Mouse (Mus musculus): ENCODE measurements at regions not wholly inside any gene's neighbourhood (a gene's known extent, or its start where the extent isn't known, plus 50 kb on each side); places are given as distances from the start of the nearest gene placed in this dataset.
"Not testable (repeated sequence)": the region's sequence is repeated elsewhere in the genome, so short reads cannot be mapped to it uniquely, and the experiment has no call there.

DNA sequence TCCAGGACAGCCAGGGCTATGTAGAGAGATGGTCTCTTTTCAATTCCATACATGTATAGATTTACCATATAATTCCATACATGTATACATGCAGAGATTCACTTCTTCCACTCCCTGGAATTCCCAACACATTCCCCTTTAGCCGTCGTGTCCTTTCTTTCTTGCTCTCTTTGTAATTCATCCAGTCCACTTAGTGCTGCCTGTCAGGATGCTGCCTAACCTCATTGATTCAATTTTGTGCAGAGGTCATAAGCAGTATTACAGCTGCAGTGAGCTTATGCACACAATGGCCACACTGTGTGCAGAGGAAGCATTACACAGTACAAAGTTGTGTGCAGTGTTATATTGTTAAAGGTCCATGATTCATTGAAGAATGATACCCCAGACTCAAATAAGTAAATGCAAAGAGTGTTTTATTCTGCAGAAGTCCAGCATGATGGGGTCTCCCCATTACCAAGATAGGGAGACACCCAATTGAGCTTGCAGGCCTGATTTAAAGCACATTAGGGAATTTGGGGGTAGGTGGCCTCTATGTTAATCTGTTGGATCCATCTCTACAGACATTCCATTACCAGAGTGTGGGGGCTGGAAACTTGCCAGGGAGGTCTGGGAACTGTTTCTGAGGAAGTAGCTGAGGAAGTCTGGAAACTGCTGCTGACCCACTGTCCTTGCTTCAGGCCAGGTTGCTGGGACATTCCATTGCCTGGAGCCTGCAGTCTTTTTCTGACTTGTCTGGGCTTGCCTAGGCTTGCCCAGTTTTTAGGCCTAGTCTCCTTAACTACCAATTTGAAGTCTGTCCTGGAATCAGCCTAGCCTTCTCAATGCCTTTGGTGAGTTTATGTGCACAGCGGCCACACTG, 72.8 kb downstream of the Fam161a start:
- TF ChIP-seq POLR2A (IDR thresholded peaks at IDR 0.05; ENCODE audit: borderline replicate concordance, extremely low read depth, insufficient read depth, insufficient read length, poor library complexity, severe bottlenecking): no peak
- TF ChIP-seq CTCF (IDR thresholded peaks at IDR 0.05; ENCODE audit: borderline replicate concordance, extremely low read depth, insufficient read depth, insufficient read length): no peak
- DNase-seq (ENCODE audit: low read depth): peak; percentile 15

DNA sequence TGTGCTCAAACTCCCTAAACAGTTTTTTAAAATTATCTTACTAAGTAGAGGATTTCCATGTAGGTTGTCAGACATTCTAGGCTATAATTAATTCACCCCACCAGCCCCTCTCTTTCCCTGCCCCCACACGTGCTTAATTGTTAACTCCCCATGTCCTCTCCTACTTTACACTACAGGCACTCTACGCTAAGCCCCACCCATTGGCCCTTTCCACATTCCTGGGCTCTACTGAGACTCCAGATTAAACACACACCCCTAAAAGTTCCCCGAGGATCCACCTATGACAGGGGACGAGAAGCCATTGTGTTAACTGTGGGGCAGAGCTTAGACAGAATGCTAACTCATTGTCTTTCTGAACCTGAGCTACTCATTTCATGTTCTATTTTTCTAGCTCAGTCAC, 74.3 kb downstream of the Fam161a start:
- no peak for DNase-seq (ENCODE audit: low read depth)

DNA sequence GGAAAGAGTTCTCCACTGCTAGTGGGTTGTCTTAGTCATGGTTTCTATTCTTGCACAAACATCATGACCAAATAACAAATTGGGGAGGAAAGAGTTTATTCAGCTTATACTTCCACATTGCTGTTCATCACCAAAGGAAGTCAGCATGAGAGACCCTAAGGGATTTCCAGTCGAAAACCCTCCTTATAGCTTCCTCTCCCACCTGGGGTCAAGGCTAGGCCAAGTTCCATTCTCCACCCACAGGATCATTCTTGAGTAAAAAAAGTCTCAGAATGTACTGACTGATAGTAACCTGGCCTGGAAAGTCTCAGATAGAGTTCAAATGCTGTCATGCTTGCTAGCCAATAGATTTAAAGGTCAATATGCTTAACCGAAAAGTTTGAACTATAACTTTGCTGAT, 76.5 kb downstream of the Fam161a start:
- DNase-seq (ENCODE audit: low read depth): not testable (repeated sequence)

More for the DNA sequence above, 74.3 kb downstream of the Fam161a start:
- TF ChIP-seq POLR2A (IDR thresholded peaks at IDR 0.05; ENCODE audit: borderline replicate concordance, extremely low read depth, insufficient read depth, insufficient read length, poor library complexity, severe bottlenecking) (no peak), CTCF (IDR thresholded peaks at IDR 0.05; ENCODE audit: borderline replicate concordance, extremely low read depth, insufficient read depth, insufficient read length) (no peak)

DNA sequence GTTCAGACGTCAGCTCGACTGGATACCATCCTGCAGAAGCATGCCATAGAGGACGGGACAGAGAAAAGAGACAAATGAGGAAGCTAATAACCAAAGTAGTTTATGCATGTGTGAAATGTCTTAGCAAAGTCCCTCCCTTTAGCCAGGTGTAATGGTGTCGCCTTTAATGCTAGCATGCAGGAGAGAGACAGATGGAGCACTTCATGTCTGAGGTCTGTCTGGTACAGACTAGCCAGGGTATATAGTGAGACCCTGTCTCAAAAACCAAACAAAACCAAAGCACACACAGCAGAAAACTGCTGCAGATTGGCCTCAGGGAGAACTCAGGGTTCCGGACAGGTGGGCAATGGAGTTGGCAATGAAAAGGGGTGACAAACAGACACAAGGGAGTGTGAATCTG, 88.0 kb downstream of the Fam161a start:
- no peak for TF ChIP-seq POLR2A (IDR thresholded peaks at IDR 0.05; ENCODE audit: borderline replicate concordance, extremely low read depth, insufficient read depth, insufficient read length, poor library complexity, severe bottlenecking)
- no peak for TF ChIP-seq CTCF (IDR thresholded peaks at IDR 0.05; ENCODE audit: borderline replicate concordance, extremely low read depth, insufficient read depth, insufficient read length)
- DNase-seq (ENCODE audit: low read depth): no peak

DNA sequence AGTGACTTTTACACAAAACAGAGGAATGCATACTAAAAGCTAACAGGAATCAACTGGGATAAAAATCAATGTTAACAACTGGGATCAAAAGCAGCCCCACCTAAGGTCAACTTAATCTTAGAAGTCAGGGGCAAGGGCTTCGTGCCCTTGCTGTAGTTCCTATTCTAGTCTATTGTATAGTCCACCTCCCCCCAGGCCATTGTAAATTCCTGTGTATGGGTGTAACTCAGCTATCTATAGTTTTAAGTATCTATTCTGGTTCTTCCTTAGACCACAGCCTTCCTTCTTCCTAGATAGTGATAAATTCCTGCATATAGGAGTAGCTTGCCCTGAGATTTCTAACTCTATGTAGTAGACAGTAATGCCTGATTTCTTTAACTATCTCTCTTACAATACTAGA, 88.4 kb downstream of the Fam161a start:
- DNase-seq (ENCODE audit: low read depth): not testable (repeated sequence)

DNA sequence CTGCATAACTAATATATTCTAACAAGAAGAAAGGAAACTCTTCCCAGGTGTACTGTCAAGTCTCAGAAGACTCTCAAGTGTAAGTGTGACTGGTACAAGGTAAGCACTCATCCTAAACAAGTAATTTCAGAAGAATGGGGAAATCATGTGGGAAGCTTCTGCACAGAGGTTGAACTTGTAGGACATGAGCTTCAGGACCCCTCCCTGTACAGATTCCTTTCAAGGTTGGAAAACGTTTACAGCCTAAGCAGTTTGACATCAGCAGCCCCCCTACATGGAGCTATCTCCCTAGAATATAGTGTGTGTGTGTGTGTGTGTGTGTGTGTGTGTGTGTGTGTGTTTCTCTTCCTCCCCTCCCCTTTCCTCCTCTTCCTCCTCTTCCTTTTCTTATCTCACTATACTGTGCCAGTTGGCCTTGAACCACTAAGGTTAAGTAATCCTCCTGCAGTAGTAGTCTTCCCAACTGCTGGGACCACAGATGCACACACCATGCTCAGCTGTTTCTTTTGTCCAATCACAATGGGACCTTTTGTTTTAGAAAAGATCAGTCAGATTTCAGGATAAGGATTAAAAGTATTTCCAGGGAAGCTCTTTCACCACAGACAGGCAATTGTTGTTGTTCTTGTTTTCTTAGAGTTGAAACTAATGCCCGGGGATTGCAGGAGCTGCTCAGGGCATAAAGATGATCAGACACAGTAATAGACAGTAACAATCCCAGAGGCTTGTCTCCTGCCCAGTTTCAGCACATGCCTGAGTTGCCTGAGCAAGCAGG, 89.3 kb downstream of the Fam161a start:
- no peak for TF ChIP-seq CTCF (IDR thresholded peaks at IDR 0.05; ENCODE audit: borderline replicate concordance, extremely low read depth, insufficient read depth, insufficient read length)
- TF ChIP-seq POLR2A (IDR thresholded peaks at IDR 0.05; ENCODE audit: borderline replicate concordance, extremely low read depth, insufficient read depth, insufficient read length, poor library complexity, severe bottlenecking): no peak
- DNase-seq (ENCODE audit: low read depth): no peak

DNA sequence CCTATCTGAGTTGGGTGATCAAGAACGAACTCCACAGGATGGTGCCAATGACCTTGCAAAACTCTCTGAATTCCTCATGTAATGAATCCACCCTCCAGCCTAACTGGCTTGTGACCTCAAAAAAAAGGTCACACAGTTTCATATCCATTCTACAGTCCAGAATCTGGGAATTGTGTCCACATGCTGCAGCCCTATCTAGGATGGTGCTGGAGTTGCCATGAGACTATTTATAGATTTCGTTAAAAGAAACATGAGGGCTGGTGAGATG, 89.8 kb downstream of the Fam161a start:
- no peak for DNase-seq (ENCODE audit: low read depth)
- TF ChIP-seq POLR2A (IDR thresholded peaks at IDR 0.05; ENCODE audit: borderline replicate concordance, extremely low read depth, insufficient read depth, insufficient read length, poor library complexity, severe bottlenecking): no peak
- TF ChIP-seq CTCF (IDR thresholded peaks at IDR 0.05; ENCODE audit: borderline replicate concordance, extremely low read depth, insufficient read depth, insufficient read length): no peak

DNA sequence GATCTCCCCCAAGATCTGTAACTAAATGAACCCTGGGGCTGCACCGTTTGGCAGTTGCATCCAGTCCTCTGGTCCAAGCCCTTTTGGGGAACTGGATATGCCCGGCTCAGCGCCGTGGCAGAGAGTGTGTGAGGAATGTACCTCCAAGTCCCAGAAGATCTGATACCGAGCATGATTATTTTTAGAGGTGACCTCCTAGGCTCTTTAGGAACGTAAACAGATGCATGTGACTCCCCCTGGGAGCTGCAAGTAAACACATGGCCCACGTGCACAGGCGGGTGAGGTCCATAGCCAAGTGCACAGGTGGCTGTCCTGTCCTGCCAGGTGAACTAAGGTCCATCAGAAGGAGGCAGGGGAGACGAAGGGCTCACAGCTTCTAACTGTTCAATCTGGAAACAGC, 107.3 kb downstream of the Fam161a start:
- TF ChIP-seq POLR2A (IDR thresholded peaks at IDR 0.05; ENCODE audit: borderline replicate concordance, extremely low read depth, insufficient read depth, insufficient read length, poor library complexity, severe bottlenecking) (no peak), CTCF (IDR thresholded peaks at IDR 0.05; ENCODE audit: borderline replicate concordance, extremely low read depth, insufficient read depth, insufficient read length) (no peak)
- no peak for DNase-seq (ENCODE audit: low read depth)

DNA sequence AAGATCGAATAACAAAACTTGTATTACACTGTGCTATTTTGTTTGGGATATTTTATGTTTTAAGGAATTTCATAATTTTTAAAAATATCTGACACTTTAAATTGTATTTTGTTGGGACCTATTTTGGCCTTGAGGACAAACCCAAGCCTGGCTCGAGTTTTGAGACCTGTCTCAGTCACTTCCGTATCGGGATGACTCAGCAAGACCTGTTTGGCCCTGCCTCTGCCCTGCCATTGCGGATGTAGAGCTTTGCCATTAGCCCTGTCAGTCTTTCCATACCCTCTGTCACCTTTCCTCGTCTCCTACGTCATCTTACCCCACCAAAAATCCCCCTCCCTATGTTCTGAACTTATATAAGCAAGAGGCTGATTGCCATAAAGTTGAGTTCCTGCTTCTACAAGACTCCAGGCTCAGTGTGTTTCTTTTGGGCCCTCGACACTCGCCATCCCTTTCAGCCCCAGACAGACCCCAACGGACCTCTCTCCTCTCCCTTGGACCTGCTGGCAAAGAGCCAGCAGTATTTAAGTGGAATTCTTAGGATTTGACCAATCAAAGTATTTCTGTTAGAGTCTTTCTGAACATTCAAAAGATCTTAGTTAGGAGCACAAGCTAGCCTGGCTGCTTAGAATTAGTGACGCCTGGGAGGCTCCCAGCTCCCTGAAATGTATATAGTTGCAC, 113.3 kb downstream of the Fam161a start:
- TF ChIP-seq CTCF (IDR thresholded peaks at IDR 0.05; ENCODE audit: borderline replicate concordance, extremely low read depth, insufficient read depth, insufficient read length) (no peak), POLR2A (IDR thresholded peaks at IDR 0.05; ENCODE audit: borderline replicate concordance, extremely low read depth, insufficient read depth, insufficient read length, poor library complexity, severe bottlenecking) (no peak)
- DNase-seq (ENCODE audit: low read depth): no peak

DNA sequence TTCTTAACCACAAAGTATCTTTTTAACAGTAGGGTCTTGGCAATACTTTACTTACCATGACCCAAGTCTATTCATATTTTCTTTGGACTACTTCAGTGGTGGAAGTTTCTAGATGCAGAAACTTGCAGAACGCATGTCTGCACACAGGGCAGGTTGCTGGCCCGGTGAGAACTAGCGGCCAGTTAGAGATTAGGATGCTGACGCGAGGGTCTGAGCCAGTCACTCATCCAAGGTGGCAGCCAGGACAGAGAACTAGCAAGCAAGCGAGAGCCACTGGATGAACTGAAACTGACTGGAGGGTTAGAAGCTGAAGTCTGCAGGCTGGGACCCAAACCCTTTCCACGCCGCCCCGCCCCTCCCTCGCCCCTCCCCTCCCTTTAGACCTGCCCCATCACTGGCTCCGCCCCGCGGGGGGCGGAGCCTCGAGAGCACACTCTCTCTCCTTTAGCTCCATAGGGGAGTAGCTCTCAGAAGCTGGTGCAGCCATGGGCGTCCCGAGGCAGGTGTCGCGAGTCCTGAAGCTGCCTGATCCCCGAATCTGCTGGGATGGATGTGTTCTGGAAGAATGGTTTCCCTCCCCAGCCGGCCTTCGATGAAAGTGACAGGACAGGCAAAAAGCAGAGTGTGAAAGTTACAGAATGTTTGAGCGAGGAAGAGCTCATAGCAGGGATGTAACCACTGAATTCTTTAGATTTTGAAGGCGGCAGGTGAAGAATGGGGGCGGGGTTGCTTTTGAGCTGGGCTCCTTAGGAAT, 117.0 kb downstream of the Fam161a start:
- DNase-seq (ENCODE audit: low read depth): peak; percentile 83

DNA sequence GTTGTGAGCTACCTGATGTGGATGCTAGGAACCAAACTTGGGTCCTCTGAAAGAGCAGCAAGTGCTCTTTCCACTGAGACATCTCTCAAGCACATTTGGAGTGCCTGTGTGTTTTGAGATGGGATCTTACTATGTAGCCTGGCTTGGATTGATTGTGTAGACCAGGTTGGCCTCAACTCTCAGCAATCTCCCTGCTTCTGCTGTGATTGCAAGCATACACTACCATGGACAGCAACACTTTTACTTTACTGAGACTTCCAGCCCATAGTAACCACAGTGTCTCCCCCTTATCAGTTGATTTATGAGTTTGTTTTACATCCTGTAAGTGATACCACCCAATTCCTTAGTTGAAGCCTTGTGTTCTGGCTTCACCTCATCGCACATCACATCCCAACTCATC, 123.8 kb downstream of the Fam161a start:
- no peak for TF ChIP-seq CTCF (IDR thresholded peaks at IDR 0.05; ENCODE audit: borderline replicate concordance, extremely low read depth, insufficient read depth, insufficient read length)
- no peak for TF ChIP-seq POLR2A (IDR thresholded peaks at IDR 0.05; ENCODE audit: borderline replicate concordance, extremely low read depth, insufficient read depth, insufficient read length, poor library complexity, severe bottlenecking)
- no peak for DNase-seq (ENCODE audit: low read depth)

More for the DNA sequence above, 117.0 kb downstream of the Fam161a start:
- TF ChIP-seq POLR2A (IDR thresholded peaks at IDR 0.05; ENCODE audit: borderline replicate concordance, extremely low read depth, insufficient read depth, insufficient read length, poor library complexity, severe bottlenecking): no peak

Measured in brain, embryonic 14.5 days (tissue).